Mouse (Mus musculus): ENCODE results near the gene Sspo.

DNA sequence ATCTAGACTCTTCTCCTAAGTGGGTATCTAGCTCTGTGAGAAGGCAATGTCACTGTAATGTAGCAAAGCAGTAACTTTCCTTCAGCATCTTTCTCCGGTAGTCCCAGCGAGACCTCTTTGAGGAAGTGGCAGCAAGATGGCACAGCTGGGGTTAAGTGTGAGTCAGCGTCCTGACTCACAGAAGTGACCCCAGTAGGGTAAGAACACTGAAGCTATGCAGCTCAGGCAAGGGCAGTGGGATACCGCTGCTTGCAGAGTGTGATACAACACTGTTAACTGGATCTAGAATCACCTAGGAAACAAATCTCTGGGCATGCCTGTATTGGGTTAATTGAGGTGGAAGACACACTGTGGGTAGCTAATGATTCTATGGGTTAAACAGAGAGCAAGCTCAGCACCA, 88.1 kb downstream of the Sspo start:
- TF ChIP-seq CTCF (IDR thresholded peaks at IDR 0.05; ENCODE audit: control insufficient read depth, insufficient read depth, low read length) (no peak), POLR2A (IDR thresholded peaks at IDR 0.05; ENCODE audit: borderline replicate concordance, control insufficient read depth, low read depth, low read length) (no peak)

Measured in bone marrow, adult 2 months (tissue).